Mouse (Mus musculus): ENCODE measurements at regions not wholly inside any gene's neighbourhood (a gene's known extent, or its start where the extent isn't known, plus 50 kb on each side); places are given as distances from the start of the nearest gene placed in this dataset.

- no peaks in the 10 kb centered on the region for H3K9me3 ChIP-seq (ENCODE audit: control insufficient read depth, low read length)
- no peak overlapping the region for H3K4me3 ChIP-seq (ENCODE audit: low read depth, low read length)
- H3K27ac ChIP-seq (ENCODE audit: low read depth, low read length), result no peak overlapping the region
- DNase-seq (ENCODE audit: low spot score) (no peak), ATAC-seq (ENCODE audit: low FRiP score) (no peak)
- 79% methylated on average over 12 of the region's 12 CpGs for WGBS
- no peaks in the 10 kb centered on the region; the same call in 1 of the 2 replicates for H3K27me3 ChIP-seq (ENCODE audit: control insufficient read depth, insufficient read depth, low read length)
- no peak overlapping the region for H3K4me2 ChIP-seq (replicated peaks; ENCODE audit: low read depth, low read length)
- H3K36me3 ChIP-seq (ENCODE audit: control insufficient read depth, insufficient read depth, low read length), result no peaks in the 10 kb centered on the region
- H3K4me1 ChIP-seq (replicated peaks; ENCODE audit: control insufficient read depth, insufficient read depth, low read length), result no peaks in the 10 kb centered on the region
- H3K9ac ChIP-seq (ENCODE audit: low read depth, low read length), result no peak overlapping the region
Measured at GRCm38 (mm10) chrX:11829411-11830002, 330.6 kb downstream of the Bcor start.

GRCm38 (mm10) chrX:11837566-11837965, 322.6 kb downstream of the Bcor start:
- WGBS, result 66% methylated on average over 5 of the region's 5 CpGs
- no peaks in the 10 kb centered on the region; the same call in 1 of the 2 replicates for H3K27me3 ChIP-seq (ENCODE audit: control insufficient read depth, insufficient read depth, low read length)
- no peak overlapping the region for H3K9ac ChIP-seq (ENCODE audit: low read depth, low read length)
- H3K36me3 ChIP-seq (ENCODE audit: control insufficient read depth, insufficient read depth, low read length), result no peaks in the 10 kb centered on the region
- no peak overlapping the region for H3K4me2 ChIP-seq (replicated peaks; ENCODE audit: low read depth, low read length)
- no peaks in the 10 kb centered on the region for H3K4me1 ChIP-seq (replicated peaks; ENCODE audit: control insufficient read depth, insufficient read depth, low read length)
- H3K27ac ChIP-seq (ENCODE audit: low read depth, low read length), result no peak overlapping the region
- no peak overlapping the region for H3K4me3 ChIP-seq (ENCODE audit: low read depth, low read length)
- DNase-seq (ENCODE audit: low spot score) (no peak), ATAC-seq (ENCODE audit: low FRiP score) (no peak)
- H3K9me3 ChIP-seq (ENCODE audit: control insufficient read depth, low read length), result no peaks in the 10 kb centered on the region

GRCm38 (mm10) chrX:11839665-11840245, 320.4 kb downstream of the Bcor start:
- Histone ChIP-seq H3K4me2 (replicated peaks; ENCODE audit: low read depth, low read length) (no peak overlapping the region), H3K36me3 (ENCODE audit: control insufficient read depth, insufficient read depth, low read length) (no peaks in the 10 kb centered on the region), H3K4me1 (replicated peaks; ENCODE audit: control insufficient read depth, insufficient read depth, low read length) (no peaks in the 10 kb centered on the region), H3K9ac (ENCODE audit: low read depth, low read length) (no peak overlapping the region), H3K9me3 (ENCODE audit: control insufficient read depth, low read length) (no peaks in the 10 kb centered on the region), H3K27me3 (ENCODE audit: control insufficient read depth, insufficient read depth, low read length) (no peaks in the 10 kb centered on the region), H3K27ac (ENCODE audit: low read depth, low read length) (no peak overlapping the region), H3K4me3 (ENCODE audit: low read depth, low read length) (no peak overlapping the region)
- ATAC-seq (ENCODE audit: low FRiP score) (no peak), DNase-seq (ENCODE audit: low spot score) (no peak)
- WGBS, result 78% methylated on average over 12 of the region's 12 CpGs

GRCm38 (mm10) chrX:11840319-11841035, 319.7 kb downstream of the Bcor start:
- H3K4me1 ChIP-seq (replicated peaks; ENCODE audit: control insufficient read depth, insufficient read depth, low read length), result no peaks in the 10 kb centered on the region
- no peak for DNase-seq (ENCODE audit: low spot score)
- no peak for ATAC-seq (ENCODE audit: low FRiP score)
- WGBS, result 67% methylated on average over 11 of the region's 11 CpGs
- H3K4me3 ChIP-seq (ENCODE audit: low read depth, low read length), result no peak overlapping the region
- no peaks in the 10 kb centered on the region for H3K36me3 ChIP-seq (ENCODE audit: control insufficient read depth, insufficient read depth, low read length)
- H3K9ac ChIP-seq (ENCODE audit: low read depth, low read length), result no peak overlapping the region
- no peak overlapping the region for H3K4me2 ChIP-seq (replicated peaks; ENCODE audit: low read depth, low read length)
- no peak overlapping the region for H3K27ac ChIP-seq (ENCODE audit: low read depth, low read length)
- H3K27me3 ChIP-seq (ENCODE audit: control insufficient read depth, insufficient read depth, low read length), result no peaks in the 10 kb centered on the region
- H3K9me3 ChIP-seq (ENCODE audit: control insufficient read depth, low read length), result no peaks in the 10 kb centered on the region

GRCm38 (mm10) chrX:11845566-11845965, 314.6 kb downstream of the Bcor start:
- Histone ChIP-seq H3K27me3 (ENCODE audit: control insufficient read depth, insufficient read depth, low read length) (no peaks in the 10 kb centered on the region), H3K4me3 (ENCODE audit: low read depth, low read length) (no peak overlapping the region), H3K9me3 (ENCODE audit: control insufficient read depth, low read length) (no peaks in the 10 kb centered on the region), H3K9ac (ENCODE audit: low read depth, low read length) (no peak overlapping the region), H3K4me2 (replicated peaks; ENCODE audit: low read depth, low read length) (no peak overlapping the region), H3K4me1 (replicated peaks; ENCODE audit: control insufficient read depth, insufficient read depth, low read length) (no peaks in the 10 kb centered on the region), H3K27ac (ENCODE audit: low read depth, low read length) (no peak overlapping the region), H3K36me3 (ENCODE audit: control insufficient read depth, insufficient read depth, low read length) (no peaks in the 10 kb centered on the region)
- DNase-seq (ENCODE audit: low spot score) (no peak), ATAC-seq (ENCODE audit: low FRiP score) (no peak)
- 65% methylated on average over 2 of the region's 2 CpGs for WGBS

GRCm38 (mm10) chrX:11855910-11856309, 304.2 kb downstream of the Bcor start:
- Histone ChIP-seq H3K4me3 (ENCODE audit: low read depth, low read length) (no peak overlapping the region), H3K27ac (ENCODE audit: low read depth, low read length) (no peak overlapping the region), H3K4me2 (replicated peaks; ENCODE audit: low read depth, low read length) (no peak overlapping the region), H3K4me1 (replicated peaks; ENCODE audit: control insufficient read depth, insufficient read depth, low read length) (0 out of 2 replicates have a peak, but pooled peaks cover 2% of the 10 kb centered on the region), H3K9ac (ENCODE audit: low read depth, low read length) (no peak overlapping the region), H3K9me3 (ENCODE audit: control insufficient read depth, low read length) (no peaks in the 10 kb centered on the region), H3K36me3 (ENCODE audit: control insufficient read depth, insufficient read depth, low read length) (no peaks in the 10 kb centered on the region), H3K27me3 (ENCODE audit: control insufficient read depth, insufficient read depth, low read length) (peaks cover 8% of the 10 kb centered on the region; the same call in 1 of the 2 replicates)
- ATAC-seq (ENCODE audit: low FRiP score) (no peak), DNase-seq (ENCODE audit: low spot score) (no peak)
- 76% methylated on average over 4 of the region's 4 CpGs for WGBS

- DNase-seq (ENCODE audit: low spot score), result no peak
- no peaks in the 10 kb centered on the region for H3K9me3 ChIP-seq (ENCODE audit: control insufficient read depth, low read length)
- H3K4me1 ChIP-seq (replicated peaks; ENCODE audit: control insufficient read depth, insufficient read depth, low read length), result 0 out of 2 replicates have a peak, but pooled peaks cover 2% of the 10 kb centered on the region
- H3K36me3 ChIP-seq (ENCODE audit: control insufficient read depth, insufficient read depth, low read length), result no peaks in the 10 kb centered on the region
- ATAC-seq (ENCODE audit: low FRiP score), result no peak
- no peak overlapping the region for H3K9ac ChIP-seq (ENCODE audit: low read depth, low read length)
- no peak overlapping the region for H3K4me2 ChIP-seq (replicated peaks; ENCODE audit: low read depth, low read length)
- WGBS, result 60% methylated on average over 9 of the region's 9 CpGs
- H3K4me3 ChIP-seq (ENCODE audit: low read depth, low read length), result no peak overlapping the region
- H3K27ac ChIP-seq (ENCODE audit: low read depth, low read length), result no peak overlapping the region
- H3K27me3 ChIP-seq (ENCODE audit: control insufficient read depth, insufficient read depth, low read length), result peaks cover 10% of the 10 kb centered on the region; the same call in 1 of the 2 replicates
Measured at GRCm38 (mm10) chrX:11859396-11859795, 300.8 kb downstream of the Bcor start.

GRCm38 (mm10) chrX:11861119-11861708, 298.9 kb downstream of the Bcor start:
- no peaks in the 10 kb centered on the region for H3K36me3 ChIP-seq (ENCODE audit: control insufficient read depth, insufficient read depth, low read length)
- 0 out of 2 replicates have a peak, but pooled peaks cover 2% of the 10 kb centered on the region for H3K4me1 ChIP-seq (replicated peaks; ENCODE audit: control insufficient read depth, insufficient read depth, low read length)
- ATAC-seq (ENCODE audit: low FRiP score) (no peak), DNase-seq (ENCODE audit: low spot score) (no peak)
- 58% methylated on average over 11 of the region's 11 CpGs for WGBS
- H3K9ac ChIP-seq (ENCODE audit: low read depth, low read length), result no peak overlapping the region
- H3K4me3 ChIP-seq (ENCODE audit: low read depth, low read length), result no peak overlapping the region
- H3K4me2 ChIP-seq (replicated peaks; ENCODE audit: low read depth, low read length), result no peak overlapping the region
- no peaks in the 10 kb centered on the region for H3K9me3 ChIP-seq (ENCODE audit: control insufficient read depth, low read length)
- peaks cover 10% of the 10 kb centered on the region; the same call in 1 of the 2 replicates for H3K27me3 ChIP-seq (ENCODE audit: control insufficient read depth, insufficient read depth, low read length)
- H3K27ac ChIP-seq (ENCODE audit: low read depth, low read length), result no peak overlapping the region
